In the genomic region with DNA sequence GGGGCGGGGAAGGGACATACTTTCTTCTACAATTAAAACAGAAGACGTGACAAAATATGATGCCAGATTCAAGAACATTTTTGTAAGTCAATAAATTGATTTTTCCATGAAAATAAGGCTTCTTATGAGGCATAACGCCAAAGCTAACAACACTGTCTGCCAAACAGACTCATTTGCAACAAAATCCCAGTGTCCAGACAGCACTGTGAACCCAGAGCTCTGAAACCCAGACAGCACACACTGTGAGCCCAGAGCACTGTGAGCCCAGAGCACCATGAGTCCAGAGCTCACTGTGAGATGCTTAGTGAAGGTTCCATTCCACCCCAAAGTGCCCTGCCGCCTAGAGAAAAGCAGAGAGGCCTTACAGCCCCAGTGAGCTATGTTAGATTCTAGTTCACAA, we compare ENCODE assay signal across 18 mouse cellular contexts.
DNase-seq lines count a peak whose midpoint lies in the region; ATAC-seq lines count a peak whose summit lies in the region.
"Had no signal": no experiment of that assay in that cellular context is flagged by ENCODE, and none has a peak within 500 bp of the region (broad histone marks: within the 10 kb centered on the region; RNA-seq: fewer than 3 reads in every experiment).

No protein-coding gene starts in this region.

- WGBS in midbrain, embryonic 10.5 days, result 80% methylated on average over 4 of the region's 4 CpGs

- no peak overlapping the region for H3K4me3 ChIP-seq in midbrain, embryonic 10.5 days
- H3K4me3 ChIP-seq: embryonic facial prominence, embryonic 12.5 days; forebrain, embryonic 13.5 days; heart, embryonic 12.5 days; intestine, embryonic 15.5 days; myocyte had no signal

- H3K27ac ChIP-seq in midbrain, embryonic 10.5 days (replicated peaks), result no peak overlapping the region
- H3K27ac ChIP-seq: embryonic facial prominence, embryonic 12.5 days; forebrain, embryonic 13.5 days; intestine, embryonic 15.5 days had no signal

- H3K27me3 ChIP-seq in midbrain, embryonic 10.5 days (ENCODE audit: low read depth, poor library complexity, severe bottlenecking), result no peaks in the 10 kb centered on the region
- H3K27me3 ChIP-seq: embryonic facial prominence, embryonic 12.5 days; forebrain, embryonic 13.5 days; heart, embryonic 12.5 days; intestine, embryonic 15.5 days had no signal

- H3K4me1 ChIP-seq in midbrain, embryonic 10.5 days, result no peaks in the 10 kb centered on the region
- H3K4me1 ChIP-seq: embryonic facial prominence, embryonic 12.5 days; heart, embryonic 12.5 days; intestine, embryonic 15.5 days had no signal

- no peak for DNase-seq in frontal cortex, postnatal 25 days (ENCODE audit: low spot score in 2 of 2)
- peak; percentile 31 for DNase-seq in Muller cell, postnatal 12 days (ENCODE audit: inconsistent ontology term)
- DNase-seq in kidney, adult 11 months, result peak; percentile 6
- DNase-seq in kidney, postnatal 14 days, result peak; percentile 57
- DNase-seq in spleen, postnatal 10 days (ENCODE audit: low spot score in 2 of 2), result no peak
- no peak for DNase-seq in midbrain, embryonic 10.5 days (ENCODE audit: low spot score)
- DNase-seq in thymus, postnatal 0 days (ENCODE audit: low spot score), result no peak
- DNase-seq: adrenal gland, postnatal 10 days; cerebellum, postnatal 14 days; liver; thymus, postnatal 36 days had no signal

- 0 out of 2 replicates have a peak, but pooled peaks have one; percentile 1 for ATAC-seq in frontal cortex, adult (ENCODE audit: low TSS enrichment)
- ATAC-seq: forebrain, embryonic 13.5 days; intestine, embryonic 15.5 days; lung, postnatal 0 days had no signal

- H3K36me3 ChIP-seq in midbrain, embryonic 10.5 days, result no peaks in the 10 kb centered on the region
- H3K36me3 ChIP-seq: embryonic facial prominence, embryonic 12.5 days; heart, embryonic 12.5 days; intestine, embryonic 15.5 days had no signal

- no peaks in the 10 kb centered on the region for H3K9me3 ChIP-seq in midbrain, embryonic 10.5 days (replicated peaks)
- H3K9me3 ChIP-seq: embryonic facial prominence, embryonic 12.5 days; forebrain, embryonic 13.5 days; heart, embryonic 12.5 days; intestine, embryonic 15.5 days had no signal

Comparison
In these comparisons a context has a peak if more than half of its experiments do, and no peak if none do; other contexts are left out.
1. DNase-seq: peak in Muller cell, postnatal 12 days (single experiment), kidney, adult 11 months (single experiment) and kidney, postnatal 14 days (single experiment); none in frontal cortex, postnatal 25 days (0 of 2), spleen, postnatal 10 days (0 of 2), midbrain, embryonic 10.5 days (single experiment) and thymus, postnatal 0 days (single experiment).